Mouse (Mus musculus) forebrain, embryonic 14.5 days (tissue): ENCODE data around the gene Fam83g. TPM values are rescaled to one million over a fixed set of nuclear protein-coding genes. Genes with fewer than 3 reads are reported as not detected.

ENCODE experiments used
- ATAC-seq: fragments of 200-750 bp; cut with Nextera tagmentation; 2 replicates; pipeline ENCODE4 v1.8.0; 2017; ENCODE audit warnings: mild to moderate bottlenecking, moderate library complexity
- DNase-seq: peaks from one replicate; pipeline ENCODE4 v3.0.0-alpha.2; 2015; ENCODE audit warnings: low spot score
- H3K27ac ChIP-seq: fragments of 300-500 bp; sonication (generic); 2 replicates; pipeline ENCODE4 v1.5.1; 2014; ENCODE audit warnings: low read depth, mild to moderate bottlenecking, control low read depth, low read length, moderate library complexity
- H3K27me3 ChIP-seq: fragments of 300-500 bp; sonication (generic); replicated peaks from 2 replicates; pipeline ENCODE4 v1.6.1; 2014; ENCODE audit warnings: low read length, control low read depth, mixed read lengths; ENCODE audit not compliant: control insufficient read depth, insufficient read depth
- H3K36me3 ChIP-seq: fragments of 300-500 bp; sonication (generic); 2 replicates; pipeline ENCODE4 v1.6.1; 2014; ENCODE audit warnings: low read length, control low read depth; ENCODE audit not compliant: control insufficient read depth, insufficient read depth
- H3K4me1 ChIP-seq: fragments of 300-500 bp; sonication (generic); 2 replicates; pipeline ENCODE4 v1.6.1; 2014; ENCODE audit warnings: antibody characterized with exemption, low read length, control low read depth; ENCODE audit not compliant: control insufficient read depth, insufficient read depth
- H3K4me2 ChIP-seq: fragments of 300-500 bp; sonication (generic); 2 replicates; pipeline ENCODE4 v1.6.1; 2014; ENCODE audit warnings: mild to moderate bottlenecking, control low read depth, low read length
- H3K4me3 ChIP-seq: fragments of 300-500 bp; sonication (generic); 2 replicates; pipeline ENCODE4 v1.5.1; 2014; ENCODE audit warnings: low read depth, low read length, control low read depth
- H3K9ac ChIP-seq: fragments of 300-500 bp; sonication (generic); 2 replicates; pipeline ENCODE4 v1.6.1; 2014; ENCODE audit warnings: mild to moderate bottlenecking, low read length, control low read depth, moderate library complexity
- H3K9me3 ChIP-seq: fragments of 300-500 bp; sonication (generic); replicated peaks from 2 replicates; pipeline ENCODE4 v1.6.1; 2016; ENCODE audit warnings: low read length, control low read depth, mixed read lengths; ENCODE audit not compliant: control insufficient read depth
- WGBS: fragments of 180-500 bp; shearing (Covaris S2); extraction: QIAGEN DNeasy Blood & Tissue Kit; methylation state at CpG from one replicate; pipeline ENCODE4 v1.1.7; 2014; 5-methylcytosine and 5-hydroxymethylcytosine counted together
- polyA plus RNA-seq: library from polyadenylated mRNA; unstranded; fragments of >200 nt; fragmentation: Nextera tagmentation; extraction: Ambion mirVana; gene quantifications from 2 replicates; pipeline ENCODE4 v1.2.1, GENCODE M21; 2014

The Fam83g gene
- polyA plus RNA-seq, 1 experiment from 2014 or later: 0.25 TPM

GRCm38 (mm10) chr11:61737290-61737689 lies 53.4 kb downstream of the Fam83g start:
- no peak overlapping the region for H3K4me3 ChIP-seq
- ATAC-seq (no peak), DNase-seq (no peak)
- peaks cover 81% of the 10 kb centered on the region for H3K36me3 ChIP-seq
- no peaks in the 10 kb centered on the region for H3K9me3 ChIP-seq
- H3K9ac ChIP-seq: no peak overlapping the region
- H3K27me3 ChIP-seq: no peaks in the 10 kb centered on the region
- no peak overlapping the region for H3K4me2 ChIP-seq
- H3K4me1 ChIP-seq: no peaks in the 10 kb centered on the region
- WGBS: 92% methylated on average over 1 of the region's 1 CpGs
- no peak overlapping the region for H3K27ac ChIP-seq

- H3K27ac ChIP-seq: no peak overlapping the region
- 94% methylated on average over 1 of the region's 1 CpGs for WGBS
- H3K9me3 ChIP-seq: no peaks in the 10 kb centered on the region
- H3K4me3 ChIP-seq: no peak overlapping the region
- no peak overlapping the region for H3K4me2 ChIP-seq
- ATAC-seq (no peak), DNase-seq (no peak)
- peaks cover 80% of the 10 kb centered on the region for H3K36me3 ChIP-seq
- no peak overlapping the region for H3K9ac ChIP-seq
- H3K27me3 ChIP-seq: no peaks in the 10 kb centered on the region
- H3K4me1 ChIP-seq: no peaks in the 10 kb centered on the region
These were observed 56.6 kb downstream of the Fam83g start for GRCm38 (mm10) chr11:61740500-61740899.

GRCm38 (mm10) chr11:61743768-61744167 lies 59.9 kb downstream of the Fam83g start:
- no peak overlapping the region for H3K27ac ChIP-seq
- no peaks in the 10 kb centered on the region for H3K27me3 ChIP-seq
- 95% methylated on average over 3 of the region's 3 CpGs for WGBS
- no peak for DNase-seq
- peaks cover 73% of the 10 kb centered on the region for H3K36me3 ChIP-seq
- H3K4me1 ChIP-seq: no peaks in the 10 kb centered on the region
- H3K4me3 ChIP-seq: no peak overlapping the region
- ATAC-seq: no peak
- H3K9ac ChIP-seq: no peak overlapping the region
- H3K4me2 ChIP-seq: no peak overlapping the region
- H3K9me3 ChIP-seq: no peaks in the 10 kb centered on the region

- peaks cover 73% of the 10 kb centered on the region for H3K36me3 ChIP-seq
- no peak overlapping the region for H3K27ac ChIP-seq
- ATAC-seq (no peak), DNase-seq (no peak)
- H3K27me3 ChIP-seq: no peaks in the 10 kb centered on the region
- no peak overlapping the region for H3K4me2 ChIP-seq
- H3K9ac ChIP-seq: no peak overlapping the region
- no peak overlapping the region for H3K4me3 ChIP-seq
- WGBS: 64% methylated on average over 3 of the region's 3 CpGs
- H3K9me3 ChIP-seq: no peaks in the 10 kb centered on the region
- no peaks in the 10 kb centered on the region for H3K4me1 ChIP-seq
These were observed 60.6 kb downstream of the Fam83g start for GRCm38 (mm10) chr11:61744460-61744859.

DNA sequence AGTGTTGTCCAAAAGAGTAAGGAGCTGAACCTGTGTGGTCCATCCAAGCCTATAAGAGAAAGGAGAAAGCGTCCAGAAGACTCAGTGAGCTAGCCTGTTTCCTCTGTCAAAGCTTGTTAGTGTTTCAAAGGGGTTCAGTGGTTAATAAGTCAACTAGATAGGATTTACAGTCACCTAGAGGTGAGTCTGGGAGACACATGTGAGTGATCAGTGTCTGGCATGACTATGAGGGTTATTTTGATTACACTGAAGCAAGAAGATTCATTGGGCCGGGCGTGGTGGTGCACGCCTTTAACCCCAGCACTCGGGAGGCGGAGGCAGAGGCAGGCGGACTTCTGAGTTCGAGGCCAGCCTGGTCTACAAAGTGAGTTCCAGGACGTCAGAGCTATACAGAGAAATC lies 61.9 kb downstream of the Fam83g start:
- Histone ChIP-seq H3K4me1 (no peaks in the 10 kb centered on the region), H3K27ac (no peak overlapping the region), H3K27me3 (no peaks in the 10 kb centered on the region), H3K4me2 (no peak overlapping the region), H3K36me3 (peaks cover 74% of the 10 kb centered on the region), H3K9me3 (no peaks in the 10 kb centered on the region), H3K4me3 (no peak overlapping the region), H3K9ac (no peak overlapping the region)
- DNase-seq: no peak
- 94% methylated on average over 9 of the region's 9 CpGs for WGBS
- no peak for ATAC-seq

DNA sequence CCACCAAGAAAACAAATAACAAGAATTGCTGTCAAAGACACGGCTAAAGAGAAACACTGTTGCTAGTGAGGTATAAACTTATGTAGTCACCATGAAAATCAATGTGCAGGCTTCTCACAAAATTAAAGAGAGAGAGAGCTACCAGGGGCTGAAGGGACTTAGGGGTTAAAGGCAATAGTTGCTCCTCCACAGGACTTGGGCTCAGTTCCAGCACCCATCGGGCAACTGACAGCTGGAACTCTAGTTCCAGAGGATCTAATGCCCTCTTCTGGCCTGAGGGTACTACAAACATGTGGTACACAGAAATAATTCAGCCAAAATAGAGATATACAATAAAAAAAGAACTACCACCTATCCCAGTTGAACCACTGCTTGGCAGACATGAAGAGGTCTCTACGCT lies 63.3 kb downstream of the Fam83g start:
- Histone ChIP-seq H3K36me3 (peaks cover 76% of the 10 kb centered on the region), H3K9ac (no peak overlapping the region), H3K27me3 (no peaks in the 10 kb centered on the region), H3K4me1 (no peaks in the 10 kb centered on the region), H3K4me3 (no peak overlapping the region), H3K27ac (no peak overlapping the region), H3K4me2 (no peak overlapping the region), H3K9me3 (no peaks in the 10 kb centered on the region)
- ATAC-seq (no peak), DNase-seq (no peak)
- 72% methylated on average over 3 of the region's 3 CpGs for WGBS

DNA sequence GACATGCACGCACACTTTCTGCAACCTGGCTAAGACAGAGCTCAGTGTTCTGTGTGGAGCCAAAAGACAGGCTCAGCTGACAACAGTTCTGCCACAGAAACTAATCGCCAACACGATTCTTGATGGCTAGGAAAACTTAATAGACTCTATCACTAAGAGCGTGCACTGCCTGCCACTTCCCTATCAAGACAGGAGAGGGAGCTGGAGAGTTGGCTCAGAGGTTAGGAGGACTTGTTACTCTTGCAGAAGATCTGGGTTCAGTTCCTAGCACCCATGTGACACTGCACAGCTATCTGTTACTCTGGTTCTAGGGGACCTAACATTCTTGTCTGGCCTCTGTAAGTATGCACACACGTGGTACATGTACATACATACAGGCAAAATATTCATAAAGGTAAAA lies 67.7 kb downstream of the Fam83g start:
- H3K36me3 ChIP-seq: peaks cover 82% of the 10 kb centered on the region
- no peak for DNase-seq
- no peak for ATAC-seq
- no peaks in the 10 kb centered on the region for H3K4me1 ChIP-seq
- no peak overlapping the region for H3K4me2 ChIP-seq
- no peak overlapping the region for H3K4me3 ChIP-seq
- H3K27ac ChIP-seq: no peak overlapping the region
- no peaks in the 10 kb centered on the region for H3K9me3 ChIP-seq
- 80% methylated on average over 5 of the region's 5 CpGs for WGBS
- H3K27me3 ChIP-seq: no peaks in the 10 kb centered on the region
- H3K9ac ChIP-seq: no peak overlapping the region

- no peak for DNase-seq
- Histone ChIP-seq H3K9me3 (no peaks in the 10 kb centered on the region), H3K4me3 (no peak overlapping the region), H3K9ac (no peak overlapping the region), H3K27me3 (no peaks in the 10 kb centered on the region), H3K27ac (no peak overlapping the region), H3K36me3 (peaks cover 44% of the 10 kb centered on the region), H3K4me2 (no peak overlapping the region), H3K4me1 (peaks cover 7% of the 10 kb centered on the region)
- 90% methylated on average over 2 of the region's 2 CpGs for WGBS
- ATAC-seq: no peak
These were observed 73.3 kb downstream of the Fam83g start for GRCm38 (mm10) chr11:61757151-61757550.
